Mouse (Mus musculus): Measurements from ENCODE around the gene Rbm38. TPM values are rescaled to one million over a fixed set of nuclear protein-coding genes. Genes with fewer than 3 reads are reported as not detected.

Gene Rbm38
- 100 to 1,000 TPM; 154 to 194 TPM for polyA plus RNA-seq (2017; shearing (Covaris generic))

GRCm38 (mm10) chr2:173020430-173020829 is at the start of gene Rbm38:
TSS of gene Rbm38 (plus strand) at chr2:173020498.
- ATAC-seq: no peak

GRCm38 (mm10) chr2:172971865-172972264 is 48.4 kb upstream of the Rbm38 start:
- no peak for ATAC-seq

- ATAC-seq: no peak
These were observed 46.3 kb upstream of the Rbm38 start for GRCm38 (mm10) chr2:172973806-172974565.

- ATAC-seq: no peak
These were observed 45.6 kb upstream of the Rbm38 start for GRCm38 (mm10) chr2:172974701-172975100.

- no peak for ATAC-seq
These were observed 45.1 kb upstream of the Rbm38 start for GRCm38 (mm10) chr2:172975159-172975558.

GRCm38 (mm10) chr2:172976661-172977238 is 43.5 kb upstream of the Rbm38 start:
- ATAC-seq: peak; percentile 59

GRCm38 (mm10) chr2:172977409-172978130 is 42.7 kb upstream of the Rbm38 start, which contains the start of gene Spo11:
TSS of gene Spo11 (plus strand) at chr2:172977700.
- ATAC-seq: peak; percentile 75

GRCm38 (mm10) chr2:172978131-172978633 is 42.1 kb upstream of the Rbm38 start:
- ATAC-seq: peak; percentile 39

- ATAC-seq: no peak
These were observed 40.5 kb upstream of the Rbm38 start for GRCm38 (mm10) chr2:172979666-172980345.

- ATAC-seq: no peak
These were observed 37.3 kb upstream of the Rbm38 start for GRCm38 (mm10) chr2:172982776-172983561.

GRCm38 (mm10) chr2:172990161-172990560 is 30.1 kb upstream of the Rbm38 start:
- no peak for ATAC-seq

GRCm38 (mm10) chr2:172996207-172996606 is 24.1 kb upstream of the Rbm38 start:
- no peak for ATAC-seq

- ATAC-seq: no peak
These were observed 22.6 kb upstream of the Rbm38 start for GRCm38 (mm10) chr2:172997748-172998147.

- ATAC-seq: no peak
These were observed 21.8 kb upstream of the Rbm38 start for GRCm38 (mm10) chr2:172998478-172998877.

- ATAC-seq: peak; percentile 96
These were observed 20.5 kb upstream of the Rbm38 start, which contains the start of gene Rae1 for GRCm38 (mm10) chr2:172999630-173000284. TSS of gene Rae1 (plus strand) at chr2:173000117.

GRCm38 (mm10) chr2:173000285-173000652 is 20.0 kb upstream of the Rbm38 start:
- peak; percentile 53 for ATAC-seq

- ATAC-seq: no peak
These were observed 19.4 kb upstream of the Rbm38 start for GRCm38 (mm10) chr2:173000921-173001320.

- no peak for ATAC-seq
These were observed 16.6 kb upstream of the Rbm38 start for GRCm38 (mm10) chr2:173003737-173004136.

- ATAC-seq: no peak
These were observed 10.0 kb upstream of the Rbm38 start for GRCm38 (mm10) chr2:173010220-173010717.

- no peak for ATAC-seq
These were observed 8.9 kb upstream of the Rbm38 start for GRCm38 (mm10) chr2:173011440-173011839.

GRCm38 (mm10) chr2:173014741-173015287 is 5.5 kb upstream of the Rbm38 start:
- no peak for ATAC-seq

Measured in CD4-positive, CD25-positive, alpha-beta regulatory T cell, adult 4 months (primary cell).